Mouse (Mus musculus) liver, embryonic 15.5 days (tissue): ENCODE results near the gene Gtpbp3. TPM values are rescaled to one million over a fixed set of nuclear protein-coding genes. Genes with fewer than 3 reads are reported as not detected.

Experiments
- ATAC-seq: fragments of 200-750 bp; cut with Nextera tagmentation; 2 replicates; pipeline ENCODE4 v1.8.0; 2017; ENCODE audit warnings: moderate number of reproducible peaks, mild to moderate bottlenecking, moderate library complexity; ENCODE audit not compliant: insufficient read depth
- H3K27ac ChIP-seq: fragments of 300-500 bp; sonication (generic); replicated peaks from 2 replicates; pipeline ENCODE4 v1.5.1; 2015; ENCODE audit warnings: mild to moderate bottlenecking, inconsistent platforms
- H3K27me3 ChIP-seq: fragments of 300-500 bp; sonication (generic); 2 replicates; pipeline ENCODE4 v1.6.1; 2015; ENCODE audit warnings: mild to moderate bottlenecking, inconsistent platforms
- H3K36me3 ChIP-seq: fragments of 300-500 bp; sonication (generic); replicated peaks from 2 replicates; pipeline ENCODE4 v1.6.1; 2015; ENCODE audit warnings: moderate library complexity, mild to moderate bottlenecking, inconsistent platforms
- H3K4me1 ChIP-seq: fragments of 300-500 bp; sonication (generic); replicated peaks from 2 replicates; pipeline ENCODE4 v1.6.1; 2015; ENCODE audit warnings: inconsistent platforms
- H3K4me2 ChIP-seq: fragments of 300-500 bp; sonication (generic); 2 replicates; pipeline ENCODE4 v1.6.1; 2015; ENCODE audit warnings: moderate library complexity, mild to moderate bottlenecking, inconsistent platforms
- H3K4me3 ChIP-seq: fragments of 300-500 bp; sonication (generic); replicated peaks from 2 replicates; pipeline ENCODE4 v1.5.1; 2015; ENCODE audit warnings: mild to moderate bottlenecking, inconsistent platforms
- H3K9ac ChIP-seq: fragments of 300-500 bp; sonication (generic); 2 replicates; pipeline ENCODE4 v1.6.1; 2015; ENCODE audit warnings: moderate library complexity, mild to moderate bottlenecking, inconsistent platforms
- H3K9me3 ChIP-seq: fragments of 300-500 bp; sonication (generic); replicated peaks from 2 replicates; pipeline ENCODE4 v1.6.1; 2016; ENCODE audit warnings: inconsistent platforms
- WGBS: fragments of 180-500 bp; shearing (Covaris S2); methylation state at CpG from one replicate; pipeline ENCODE4 v1.1.7; 2015; ENCODE audit warnings: mixed read lengths; ENCODE audit not compliant: insufficient replicate concordance; 5-methylcytosine and 5-hydroxymethylcytosine counted together
- polyA plus RNA-seq: library from polyadenylated mRNA; unstranded; fragments of >200 nt; fragmentation: Nextera tagmentation; extraction: Ambion mirVana; gene quantifications from 2 replicates; pipeline ENCODE4 v1.2.1, GENCODE M21; 2015

Gtpbp3 gene
- polyA plus RNA-seq, 1 experiment from 2014 or later, result 4.2 TPM

GRCm38 (mm10) chr8:71498816-71499690, 11.2 kb downstream of the Gtpbp3 start:
- no peak overlapping the region for H3K4me3 ChIP-seq
- H3K4me2 ChIP-seq, result no peak overlapping the region
- no peaks in the 10 kb centered on the region for H3K27me3 ChIP-seq
- H3K9me3 ChIP-seq, result no peaks in the 10 kb centered on the region
- peaks cover 2% of the 10 kb centered on the region for H3K36me3 ChIP-seq
- 33% methylated on average over 16 of the region's 16 CpGs for WGBS
- H3K4me1 ChIP-seq, result peaks cover 27% of the 10 kb centered on the region
- H3K27ac ChIP-seq, result no peak overlapping the region
- H3K9ac ChIP-seq, result no peak overlapping the region
- peak; percentile 49; the same call in 1 of the 2 replicates for ATAC-seq

- no peak overlapping the region for H3K4me2 ChIP-seq
- no peak for ATAC-seq
- no peak overlapping the region for H3K4me3 ChIP-seq
- H3K27ac ChIP-seq, result no peak overlapping the region
- H3K36me3 ChIP-seq, result no peaks in the 10 kb centered on the region
- peaks cover 14% of the 10 kb centered on the region for H3K4me1 ChIP-seq
- H3K9ac ChIP-seq, result no peak overlapping the region
- no peaks in the 10 kb centered on the region for H3K9me3 ChIP-seq
- peaks cover 40% of the 10 kb centered on the region for H3K27me3 ChIP-seq
- 85% methylated on average over 4 of the region's 4 CpGs for WGBS
Measured at GRCm38 (mm10) chr8:71504349-71504748, 16.4 kb downstream of the Gtpbp3 start.

- WGBS, result 54% methylated on average over 4 of the region's 4 CpGs
- Histone ChIP-seq H3K4me3 (no peak overlapping the region), H3K27me3 (peaks cover 44% of the 10 kb centered on the region), H3K36me3 (no peaks in the 10 kb centered on the region), H3K4me2 (no peak overlapping the region), H3K9ac (no peak overlapping the region), H3K4me1 (peaks cover 11% of the 10 kb centered on the region), H3K27ac (no peak overlapping the region), H3K9me3 (no peaks in the 10 kb centered on the region)
- no peak for ATAC-seq
Measured at GRCm38 (mm10) chr8:71505326-71505725, 17.4 kb downstream of the Gtpbp3 start.

- no peak overlapping the region for H3K9ac ChIP-seq
- H3K4me3 ChIP-seq, result no peak overlapping the region
- H3K9me3 ChIP-seq, result no peaks in the 10 kb centered on the region
- no peak overlapping the region for H3K27ac ChIP-seq
- ATAC-seq, result no peak
- WGBS, result 61% methylated on average over 4 of the region's 4 CpGs
- no peaks in the 10 kb centered on the region for H3K36me3 ChIP-seq
- no peak overlapping the region for H3K4me2 ChIP-seq
- H3K4me1 ChIP-seq, result peaks cover 11% of the 10 kb centered on the region
- H3K27me3 ChIP-seq, result peaks cover 46% of the 10 kb centered on the region
Measured at GRCm38 (mm10) chr8:71505979-71506378, 18.1 kb downstream of the Gtpbp3 start.

- H3K4me2 ChIP-seq, result peak overlapping the region; percentile 64
Measured at GRCm38 (mm10) chr8:71507589-71508104, 19.7 kb downstream of the Gtpbp3 start.

GRCm38 (mm10) chr8:71509316-71509715, 21.4 kb downstream of the Gtpbp3 start:
- H3K27me3 ChIP-seq, result peaks cover 50% of the 10 kb centered on the region
- peaks cover 28% of the 10 kb centered on the region for H3K4me1 ChIP-seq
- no peak overlapping the region for H3K27ac ChIP-seq
- WGBS, result 52% methylated on average over 2 of the region's 2 CpGs
- H3K36me3 ChIP-seq, result no peaks in the 10 kb centered on the region
- no peak overlapping the region for H3K9ac ChIP-seq
- no peak for ATAC-seq
- H3K4me3 ChIP-seq, result no peak overlapping the region
- H3K9me3 ChIP-seq, result no peaks in the 10 kb centered on the region
- no peak overlapping the region for H3K4me2 ChIP-seq

More at GRCm38 (mm10) chr8:71507589-71508104, 19.7 kb downstream of the Gtpbp3 start:
- peak; percentile 39 for ATAC-seq
- Histone ChIP-seq H3K27me3 (peaks cover 50% of the 10 kb centered on the region), H3K36me3 (no peaks in the 10 kb centered on the region), H3K4me1 (peaks cover 26% of the 10 kb centered on the region), H3K9ac (no peak overlapping the region), H3K9me3 (no peaks in the 10 kb centered on the region), H3K27ac (no peak overlapping the region), H3K4me3 (peak overlapping the region; percentile 35)
- 1% methylated on average over 61 of the region's 61 CpGs for WGBS

GRCm38 (mm10) chr8:71511644-71512043, 23.7 kb downstream of the Gtpbp3 start, which contains the start of gene Plvap:
TSS of gene Plvap (minus strand) at chr8:71511752.
- peak within 1 kb of the TSS; percentile 64 for H3K4me2 ChIP-seq
- no peak within 1 kb of the TSS for H3K27ac ChIP-seq
- H3K4me1 ChIP-seq, result peaks cover 28% of the 10 kb centered on the region
- peaks cover 35% of the 10 kb centered on the region for H3K27me3 ChIP-seq
- peak within 1 kb of the TSS; percentile 36 for H3K4me3 ChIP-seq
- 2% methylated on average over 14 of the region's 14 CpGs for WGBS
- no peak within 1 kb of the TSS for H3K9ac ChIP-seq
- H3K36me3 ChIP-seq, result no peaks in the 10 kb centered on the region
- peak; percentile 84 for ATAC-seq
- H3K9me3 ChIP-seq, result no peaks in the 10 kb centered on the region

- no peak overlapping the region for H3K4me2 ChIP-seq
- peaks cover 19% of the 10 kb centered on the region for H3K4me1 ChIP-seq
- H3K4me3 ChIP-seq, result no peak overlapping the region
- no peak overlapping the region for H3K9ac ChIP-seq
- H3K27ac ChIP-seq, result no peak overlapping the region
- no peak for ATAC-seq
- H3K36me3 ChIP-seq, result no peaks in the 10 kb centered on the region
- no peaks in the 10 kb centered on the region for H3K9me3 ChIP-seq
- peaks cover 20% of the 10 kb centered on the region for H3K27me3 ChIP-seq
- 32% methylated on average over 15 of the region's 15 CpGs for WGBS
Measured at GRCm38 (mm10) chr8:71513018-71513754, 25.3 kb downstream of the Gtpbp3 start.

- no peaks in the 10 kb centered on the region for H3K36me3 ChIP-seq
- no peak overlapping the region for H3K9ac ChIP-seq
- H3K4me2 ChIP-seq, result no peak overlapping the region
- H3K27me3 ChIP-seq, result peaks cover 6% of the 10 kb centered on the region; the same call in 1 of the 2 replicates
- H3K9me3 ChIP-seq, result no peaks in the 10 kb centered on the region
- peaks cover 18% of the 10 kb centered on the region for H3K4me1 ChIP-seq
- no peak overlapping the region for H3K4me3 ChIP-seq
- H3K27ac ChIP-seq, result no peak overlapping the region
- 50% methylated on average over 5 of the region's 5 CpGs for WGBS
- no peak for ATAC-seq
Measured at GRCm38 (mm10) chr8:71515043-71515442, 27.1 kb downstream of the Gtpbp3 start.

- Histone ChIP-seq H3K9me3 (no peaks in the 10 kb centered on the region), H3K27me3 (peaks cover 11% of the 10 kb centered on the region), H3K9ac (no peak overlapping the region), H3K27ac (no peak overlapping the region), H3K36me3 (no peaks in the 10 kb centered on the region), H3K4me2 (no peak overlapping the region), H3K4me3 (no peak overlapping the region), H3K4me1 (peaks cover 14% of the 10 kb centered on the region)
- WGBS, result 34% methylated on average over 6 of the region's 6 CpGs
- ATAC-seq, result no peak
Measured at GRCm38 (mm10) chr8:71516786-71517185, 28.9 kb downstream of the Gtpbp3 start.
